Mouse (Mus musculus) regulatory T cell (primary cell): ENCODE data around the gene Tent2.

Experiments
- in situ Hi-C: fragments of 300-600 bp; cut with MboI, MseI; formaldehyde crosslinking; loops from one replicate; pipeline ENCODE4 v1.15.1; 2025; ENCODE audit warnings: high pct_unique_total_duplicates

The Tent2 gene

DNA sequence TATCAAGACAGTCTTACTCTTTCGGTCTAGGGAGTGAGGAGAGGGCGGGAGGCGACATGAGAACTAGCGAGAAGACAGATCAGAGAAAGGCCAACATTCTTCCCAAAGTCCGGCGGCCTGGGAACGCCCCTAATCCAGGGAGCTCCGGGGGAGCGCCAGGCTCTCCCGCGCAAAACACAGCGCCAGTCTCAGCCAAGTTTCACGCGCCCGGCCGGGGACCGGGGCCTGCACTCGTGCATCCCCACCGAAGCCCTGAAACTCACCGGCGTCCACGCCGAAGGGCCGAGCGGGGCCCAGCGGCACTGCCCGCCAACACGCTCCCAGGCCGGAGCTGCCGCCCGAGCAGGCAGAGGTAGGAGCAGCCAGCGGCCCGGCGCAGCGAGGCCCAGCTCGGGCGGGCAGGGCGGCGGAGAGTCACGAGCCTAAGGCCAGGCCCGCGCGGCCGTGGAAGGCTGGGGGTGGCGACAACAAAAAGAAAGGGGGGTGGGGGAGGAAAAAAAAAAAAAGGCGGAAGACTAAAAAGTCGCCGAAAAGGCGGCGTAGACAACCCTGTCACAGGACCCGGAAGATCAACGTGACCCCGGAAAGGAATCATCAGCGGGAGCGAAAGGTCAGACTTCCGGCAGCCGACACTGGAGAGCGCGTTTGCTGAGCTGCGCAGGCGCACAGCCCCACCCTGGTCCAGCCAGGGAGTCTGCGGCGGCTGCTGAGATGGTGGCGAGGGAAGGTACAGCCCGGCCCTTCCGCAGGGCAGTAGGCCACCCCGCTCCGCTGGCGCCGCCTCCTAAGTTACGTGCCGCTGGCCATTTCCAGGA, at the start of gene Tent2:
Gene Tent2, minus strand, starts transcription at position 555 of the 815 bp plus-strand sequence.
- in situ Hi-C loops: loop anchor here (25.0 kb wide), 1 partner anchor 830 kb away; the partner anchor contains the start of genes Dhfr and Msh3

DNA sequence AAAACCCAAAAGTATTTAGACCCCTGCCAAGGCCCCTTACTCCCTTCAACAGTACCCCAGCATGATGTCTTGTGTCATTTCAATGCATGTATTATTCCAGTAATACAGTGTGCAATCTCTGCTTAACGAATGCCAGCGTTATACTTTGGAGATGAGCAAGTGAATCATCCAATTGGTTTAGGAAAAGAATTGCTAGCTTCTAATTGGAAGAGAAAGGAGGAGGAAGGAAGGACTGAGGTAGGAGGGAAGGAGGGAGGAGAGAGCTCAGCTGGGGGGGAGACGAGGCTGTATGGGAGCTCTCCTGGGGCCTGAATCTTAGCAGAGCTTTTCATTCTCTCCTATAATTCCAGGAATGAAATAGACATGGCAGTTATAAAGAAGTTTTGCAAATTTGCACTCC, 49.0 kb upstream of the Tent2 start:
- in situ Hi-C loops: loop anchor here (10.0 kb wide), 1 partner anchor 486 kb away; no protein-coding TSS in a partner anchor

DNA sequence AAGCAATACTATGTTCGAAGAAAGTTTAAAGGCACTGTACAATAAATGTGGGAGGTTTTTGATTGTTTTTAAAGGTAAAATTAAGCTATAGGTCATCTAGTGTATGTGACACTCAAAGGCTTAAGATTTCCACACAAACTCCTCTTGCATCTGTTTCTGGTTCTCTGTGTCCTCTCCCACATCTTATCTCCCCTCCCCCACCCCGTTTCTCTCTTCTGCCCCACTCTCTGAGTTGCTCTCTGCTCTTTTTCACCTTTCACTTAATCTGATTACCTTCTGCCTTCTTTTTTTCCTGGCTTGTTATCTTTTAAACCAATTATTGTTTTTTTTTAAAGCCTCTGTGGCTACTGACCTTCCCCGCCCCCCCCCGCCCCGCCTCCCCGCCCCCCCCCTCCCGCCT, 47.4 kb upstream of the Tent2 start:
- in situ Hi-C loops: loop anchor here (10.0 kb wide), 1 partner anchor 255 kb away; no protein-coding TSS in a partner anchor

DNA sequence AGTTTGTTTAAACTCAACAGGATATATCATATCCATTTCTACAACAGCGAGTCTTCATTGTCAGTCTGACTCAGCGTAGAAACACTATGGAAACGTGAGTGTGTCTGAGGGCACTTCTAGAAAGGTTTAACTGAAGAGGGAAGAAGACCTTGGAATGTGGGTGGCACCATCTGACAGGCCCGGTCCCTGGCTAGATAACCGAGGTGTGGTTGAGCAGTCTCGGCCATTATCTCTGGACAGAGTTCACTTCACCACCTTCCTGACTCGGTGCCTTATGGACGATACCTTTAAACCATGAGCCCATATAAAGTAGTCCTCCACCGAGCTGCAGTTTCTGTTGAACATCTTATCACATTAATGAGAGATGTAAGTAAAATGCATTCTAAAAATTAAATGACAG, 46.9 kb upstream of the Tent2 start:
- in situ Hi-C loops: loop anchor here (10.0 kb wide), 1 partner anchor 254 kb away; no protein-coding TSS in a partner anchor

DNA sequence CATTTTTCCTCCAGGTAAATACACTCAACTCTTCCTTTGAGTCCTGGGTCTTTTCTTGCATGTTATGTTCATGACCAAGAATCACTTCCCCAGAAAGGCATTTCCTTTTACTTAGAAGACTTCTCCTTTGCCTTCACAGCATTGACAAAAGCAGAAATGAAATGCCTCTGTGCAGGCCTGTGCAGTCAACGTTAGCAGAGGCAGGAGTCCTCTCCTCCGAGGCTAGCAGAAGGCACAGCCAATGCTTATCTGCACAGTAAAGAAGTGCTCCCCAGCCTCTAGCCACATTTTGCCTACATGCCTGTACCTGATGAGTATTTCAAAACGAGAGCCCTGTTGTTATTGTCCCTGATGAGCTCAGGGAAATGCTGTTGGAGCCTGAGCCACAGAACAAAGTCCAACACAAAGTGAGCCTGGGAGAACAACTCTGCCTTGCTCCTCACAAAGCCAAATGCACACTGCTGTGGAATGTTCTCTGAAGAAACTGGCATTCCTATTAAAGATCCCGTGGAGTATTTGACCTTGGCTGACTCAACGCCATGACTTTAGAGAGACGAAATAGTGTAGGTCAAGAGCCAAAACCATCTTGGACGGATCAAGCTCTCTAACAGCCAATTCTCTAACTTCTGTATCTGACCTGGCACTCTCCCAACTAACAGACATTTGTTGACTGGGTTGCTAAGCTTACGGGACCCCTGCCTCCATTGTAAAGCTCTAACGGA, 45.7 kb upstream of the Tent2 start:
- in situ Hi-C loops: loop anchor here (10.0 kb wide), 1 partner anchor 253 kb away; no protein-coding TSS in a partner anchor

DNA sequence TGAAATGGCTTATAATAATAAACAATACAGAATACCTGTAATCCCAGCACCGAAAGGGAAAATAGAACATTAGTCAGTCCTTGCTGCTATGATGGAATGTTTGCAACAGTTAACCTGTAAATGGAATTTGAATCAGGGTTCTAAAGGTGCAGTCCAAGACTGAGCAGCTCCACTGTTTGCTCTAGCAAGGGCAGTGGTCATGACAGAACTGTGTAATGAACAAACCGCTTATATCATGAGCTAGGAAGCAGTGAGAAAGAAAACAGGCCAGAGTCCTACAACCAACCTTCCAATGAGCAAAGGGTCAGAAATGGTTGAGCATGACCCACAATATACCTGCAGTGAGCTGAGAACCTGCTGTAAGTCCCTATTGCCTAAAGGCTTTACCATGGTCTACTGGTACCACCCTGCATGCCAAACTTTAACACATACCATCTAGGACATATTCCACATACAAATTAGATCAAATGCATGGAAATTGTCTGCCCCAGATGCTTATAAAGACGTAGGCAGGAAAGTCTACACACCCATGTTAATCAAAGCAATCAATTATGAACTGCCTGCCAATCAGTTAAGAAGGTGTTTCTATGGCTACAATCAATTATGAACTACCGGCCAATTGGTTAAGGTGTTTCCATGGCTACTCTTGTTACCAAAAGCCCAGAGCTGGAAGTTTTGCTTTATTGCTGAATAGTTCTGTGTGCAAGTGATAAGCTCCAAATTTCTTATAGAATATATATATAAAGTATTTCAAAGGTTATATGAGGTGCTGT, 42.3 kb upstream of the Tent2 start:
- in situ Hi-C loops: loop anchor here (10.0 kb wide), 1 partner anchor 250 kb away; no protein-coding TSS in a partner anchor

DNA sequence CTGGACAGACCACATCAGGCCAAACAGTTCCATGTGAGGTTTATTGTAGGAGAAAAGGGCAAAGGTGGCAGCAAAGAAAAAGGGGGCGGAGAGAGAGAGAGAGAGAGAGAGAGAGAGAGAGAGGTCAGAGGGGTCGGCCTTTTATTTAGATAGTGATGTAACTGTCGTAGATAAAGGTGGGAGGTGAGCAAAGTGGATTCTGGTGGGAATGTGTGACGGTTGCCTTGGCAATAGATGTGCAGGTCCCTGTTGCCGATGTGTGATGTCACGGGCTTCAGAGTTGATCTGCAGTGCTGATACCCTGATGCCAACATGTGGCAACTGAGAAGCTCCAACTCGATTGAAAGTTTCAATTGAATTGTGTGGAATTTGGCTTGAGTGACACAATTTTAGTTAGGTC, 40.1 kb upstream of the Tent2 start:
- in situ Hi-C loops: loop anchor here (10.0 kb wide), 1 partner anchor 248 kb away; no protein-coding TSS in a partner anchor

DNA sequence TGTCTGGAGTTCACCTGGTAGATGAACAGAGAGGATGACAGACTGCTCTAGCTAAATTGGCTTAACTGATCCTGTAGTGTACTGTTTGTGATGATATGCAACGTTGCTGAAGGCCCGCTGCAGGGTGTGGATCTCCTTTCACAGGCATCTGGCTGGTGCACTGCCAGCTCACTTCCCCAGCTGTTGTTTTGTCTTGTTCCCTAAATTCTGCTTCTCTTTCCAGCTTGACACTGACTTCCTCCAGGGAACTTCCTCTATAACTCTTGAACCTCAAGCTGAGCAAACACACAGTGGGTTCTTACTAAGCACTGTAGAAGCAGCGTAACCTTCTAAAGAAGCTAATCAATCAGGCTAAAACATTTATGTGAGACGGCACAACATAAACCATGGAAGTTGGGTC, 38.8 kb upstream of the Tent2 start:
- in situ Hi-C loops: loop anchor here (10.0 kb wide), 1 partner anchor 246 kb away; no protein-coding TSS in a partner anchor

DNA sequence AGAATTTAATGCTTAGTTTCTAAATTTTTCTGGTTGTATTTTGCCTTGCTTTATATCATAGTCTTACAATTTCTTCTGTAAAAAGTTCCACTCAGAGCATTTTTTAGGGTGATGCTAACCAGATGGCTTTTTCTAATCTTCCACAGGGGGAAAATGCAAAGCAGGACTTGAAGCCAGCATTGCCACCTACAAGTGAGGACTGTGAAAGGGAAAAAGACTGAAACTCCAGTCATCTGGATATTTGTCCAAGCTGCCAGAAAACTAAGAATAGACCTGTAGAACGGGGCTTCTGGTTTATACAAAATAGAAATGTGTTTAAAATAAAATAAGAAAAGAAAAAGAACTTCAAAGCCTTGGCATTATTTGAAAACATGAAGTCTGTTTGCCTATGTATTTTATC, 19.6 kb upstream of the Tent2 start:
- in situ Hi-C loops: no loop called here

DNA sequence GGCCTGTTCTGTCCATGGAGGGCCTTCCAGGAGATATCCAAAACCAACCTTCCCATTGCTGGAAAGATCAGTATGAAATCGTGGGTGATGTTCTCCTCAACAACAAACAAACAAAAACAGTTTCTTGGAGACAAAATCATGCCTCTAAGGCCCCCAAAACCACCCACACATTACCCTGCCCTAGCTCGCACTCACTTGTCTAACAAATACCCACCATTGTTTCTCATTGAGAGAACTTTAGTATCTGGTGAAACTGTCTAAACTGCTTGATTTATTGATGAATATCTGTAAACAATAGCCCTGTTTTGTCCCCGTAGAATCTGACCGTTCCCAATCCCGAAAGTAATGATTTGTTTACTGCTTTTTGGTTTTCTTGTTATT, 451 bp upstream of the Tent2 start:
- in situ Hi-C loops: loop anchor here (25.0 kb wide), 1 partner anchor 830 kb away; the partner anchor contains the start of genes Dhfr and Msh3

DNA sequence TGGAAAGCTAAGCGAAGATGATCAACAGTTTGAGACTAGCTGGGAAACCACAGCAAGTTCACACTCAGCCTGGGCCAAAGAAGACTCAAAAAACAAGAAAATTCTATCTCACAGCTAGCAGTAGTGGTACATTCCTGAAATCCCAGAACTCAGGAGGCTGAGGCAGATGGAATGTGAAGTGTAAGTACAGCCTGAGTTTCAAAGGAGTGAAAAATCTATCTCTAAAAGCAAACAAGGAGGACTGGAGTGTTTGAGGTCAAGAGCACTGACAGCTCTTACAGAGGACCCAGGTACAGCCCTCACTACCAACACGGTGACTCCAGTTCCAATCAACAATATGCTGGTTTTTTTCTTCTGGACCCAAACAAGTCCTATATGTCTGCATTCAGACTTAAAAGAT, 2.8 kb downstream of the Tent2 start:
- in situ Hi-C loops: loop anchor here (10.0 to 25.0 kb wide), 2 partner anchors 827 to 1645 kb away; partner anchors contain the start of genes Dhfr and Msh3

DNA sequence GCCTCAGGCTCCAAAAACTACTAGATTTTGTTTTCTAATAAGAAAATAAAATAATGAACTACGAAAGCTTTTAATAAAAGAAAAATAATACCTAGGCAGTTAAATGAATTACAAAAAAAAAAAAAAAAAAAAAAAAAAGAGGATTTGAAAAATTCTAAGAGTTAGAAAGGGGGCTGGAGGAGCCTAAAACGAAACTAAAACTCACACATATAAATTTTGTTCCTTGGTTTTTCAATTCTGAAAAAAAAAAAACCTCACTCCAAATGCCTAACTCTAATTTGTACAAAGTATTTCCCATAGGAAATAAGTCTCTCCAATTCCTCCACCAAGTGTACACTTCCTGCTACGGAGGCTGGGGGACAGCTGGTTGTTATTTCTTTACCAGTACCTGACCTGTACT, 3.4 kb downstream of the Tent2 start:
- in situ Hi-C loops: loop anchor here (10.0 to 25.0 kb wide), 2 partner anchors 826 to 1644 kb away; partner anchors contain the start of genes Dhfr and Msh3

DNA sequence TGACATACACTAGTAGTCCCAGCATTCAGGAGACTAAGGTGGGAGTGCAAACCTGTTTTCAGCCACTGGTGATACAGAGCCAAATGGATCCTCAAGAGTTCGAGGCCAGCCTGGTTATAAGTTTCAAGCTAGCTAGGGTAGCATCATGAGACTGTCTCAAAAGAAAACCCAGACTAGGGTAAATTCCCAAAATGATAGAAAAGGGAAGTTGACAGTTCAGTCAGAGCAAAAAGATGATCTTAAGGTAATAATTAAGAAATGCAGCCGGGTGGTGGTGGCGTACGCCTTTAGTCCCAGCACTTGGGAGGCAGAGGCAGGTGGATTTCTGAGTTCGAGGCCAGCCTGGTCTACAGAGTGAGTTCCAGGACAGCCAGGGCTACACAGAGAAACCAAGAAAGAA, 4.4 kb downstream of the Tent2 start:
- in situ Hi-C loops: loop anchor here (10.0 to 25.0 kb wide), 2 partner anchors 825 to 1643 kb away; partner anchors contain the start of genes Dhfr and Msh3

DNA sequence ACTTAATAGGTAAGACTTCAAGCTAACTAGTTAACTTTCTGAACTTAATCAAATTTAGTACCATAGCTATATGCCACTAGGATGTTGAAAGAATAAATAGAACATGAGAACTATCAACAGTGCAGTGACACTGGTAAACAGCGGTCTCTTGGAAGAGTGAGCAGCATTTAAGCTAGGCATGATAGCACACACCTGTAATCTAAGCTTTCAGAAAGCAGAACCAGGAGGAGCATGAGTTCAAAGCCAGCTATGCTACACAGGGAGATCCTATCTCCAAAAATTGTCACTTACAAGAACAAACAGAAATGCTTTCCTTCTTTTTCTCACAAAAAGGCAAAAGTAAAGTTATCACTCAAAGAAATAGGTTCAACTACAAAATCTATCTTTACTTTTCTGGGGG, 11.8 kb downstream of the Tent2 start:
- in situ Hi-C loops: loop anchor here (10.0 to 25.0 kb wide), 2 partner anchors 818 to 1636 kb away; partner anchors contain the start of genes Dhfr and Msh3

DNA sequence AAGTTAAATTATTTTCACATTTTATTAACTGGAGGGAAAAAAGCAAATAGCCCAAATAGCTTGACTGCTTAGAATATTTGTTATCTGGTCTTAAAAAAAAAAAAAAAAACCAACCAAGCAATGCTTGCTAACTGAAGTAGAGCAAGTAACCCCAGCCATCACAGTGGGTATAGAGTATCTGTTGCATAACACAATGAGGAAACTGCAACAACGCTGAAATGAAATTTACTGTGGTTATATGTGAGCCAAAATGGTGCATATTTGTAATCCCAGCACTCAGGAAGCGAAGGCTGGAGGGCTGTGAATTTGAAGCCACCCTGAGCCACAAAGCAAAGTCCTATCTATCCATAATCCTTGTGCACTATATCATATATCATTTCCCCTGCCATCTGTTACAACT, 12.7 kb downstream of the Tent2 start:
- in situ Hi-C loops: loop anchor here (25.0 kb wide), 1 partner anchor 817 kb away; the partner anchor contains the start of genes Dhfr and Msh3

DNA sequence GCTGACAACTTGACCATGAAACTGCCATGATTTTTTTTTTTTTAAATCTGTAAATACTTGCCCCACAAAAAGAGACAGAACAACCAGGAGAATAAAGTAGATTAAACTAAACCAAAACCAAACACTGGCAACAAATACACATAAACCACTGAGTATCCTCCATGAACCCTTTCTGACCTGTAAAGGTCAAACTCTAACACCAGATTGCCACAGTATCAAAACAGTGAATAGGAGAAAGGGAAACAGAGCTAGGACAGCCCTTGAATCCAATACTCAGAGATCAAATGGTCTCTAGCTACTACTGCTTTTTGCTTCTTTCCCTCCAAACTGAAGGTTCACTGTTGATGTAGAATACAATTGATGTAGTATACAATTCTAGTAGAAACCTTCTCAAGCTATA, 14.6 kb downstream of the Tent2 start:
- in situ Hi-C loops: loop anchor here (25.0 kb wide), 1 partner anchor 815 kb away; the partner anchor contains the start of genes Dhfr and Msh3

DNA sequence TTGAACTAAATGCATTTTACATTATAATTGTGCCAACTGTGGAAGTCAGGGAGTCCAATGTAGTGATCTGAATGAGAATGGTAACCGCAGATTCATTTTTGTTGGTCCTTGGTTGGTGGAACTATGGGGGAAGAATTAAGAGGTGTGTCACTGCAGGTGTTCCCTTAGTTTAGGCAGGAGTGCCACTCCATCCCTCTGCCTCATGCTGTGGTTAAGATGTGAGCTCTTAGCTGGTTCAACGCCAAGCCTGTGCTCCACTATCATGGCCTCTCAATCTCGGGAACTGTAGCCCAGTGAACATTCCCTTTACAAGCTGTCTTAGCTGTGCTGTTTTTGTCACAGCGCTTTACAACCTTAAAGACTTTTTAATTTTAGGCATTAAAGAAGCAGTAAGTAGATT, 28.9 kb downstream of the Tent2 start:
- in situ Hi-C loops: no loop called here

DNA sequence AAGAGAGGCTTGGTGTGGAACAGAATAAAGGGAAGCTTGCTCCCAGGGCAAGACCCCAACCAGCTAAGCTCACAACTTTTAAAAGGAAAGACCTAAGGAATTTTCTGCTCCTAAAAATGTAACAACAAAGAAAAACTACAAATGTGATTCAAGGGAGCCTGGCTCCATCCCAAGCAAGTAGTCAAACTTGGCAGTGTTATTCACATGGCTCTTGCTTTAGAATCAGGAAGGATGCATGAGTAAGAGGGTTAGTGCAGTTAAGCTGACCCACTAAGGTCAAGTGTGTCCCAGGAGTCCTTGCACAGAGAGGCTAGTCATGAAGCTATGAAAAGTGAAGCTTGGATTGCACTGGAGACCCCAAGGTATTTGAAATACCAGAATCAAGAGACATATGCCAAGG, 29.7 kb downstream of the Tent2 start:
- in situ Hi-C loops: no loop called here

DNA sequence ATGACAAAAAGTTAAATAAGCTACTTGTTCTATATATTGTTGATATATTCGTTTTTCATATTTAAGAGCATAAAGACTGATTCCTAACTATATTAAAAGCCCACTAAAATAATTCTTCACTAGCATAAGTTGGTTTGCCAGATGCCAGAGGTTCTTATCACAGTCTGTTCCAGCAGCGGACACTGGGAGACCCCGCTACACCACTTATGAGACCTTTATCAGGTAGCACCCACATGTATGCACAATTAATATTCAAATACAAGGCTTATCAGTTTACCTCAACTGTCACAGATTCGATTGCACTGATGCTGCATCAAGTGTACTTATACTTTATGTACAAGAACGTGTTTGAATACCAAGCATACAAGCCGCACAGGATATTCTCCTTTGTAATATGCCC, 33.9 kb downstream of the Tent2 start:
- in situ Hi-C loops: no loop called here

DNA sequence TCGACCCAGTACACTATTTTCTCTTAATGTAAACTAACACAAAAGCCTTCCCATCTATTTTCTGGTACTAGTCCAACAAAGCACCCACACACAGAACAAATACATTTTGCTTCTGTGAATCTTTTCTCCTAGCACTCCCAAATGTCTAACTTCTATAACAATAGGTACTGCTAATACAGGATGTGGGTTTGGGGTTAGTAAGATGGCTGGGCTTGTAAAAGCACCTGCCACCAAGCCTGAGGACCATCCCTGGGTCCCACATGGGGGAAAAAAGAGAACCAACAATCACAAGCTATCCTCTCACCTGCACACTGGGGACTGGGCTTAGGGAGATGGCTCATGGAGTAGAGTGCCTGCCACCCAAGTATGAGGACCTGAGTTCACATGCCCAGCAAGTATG, 38.9 kb downstream of the Tent2 start:
- in situ Hi-C loops: no loop called here
